Mouse (Mus musculus): ENCODE measurements around the gene Trmt11.

DNA sequence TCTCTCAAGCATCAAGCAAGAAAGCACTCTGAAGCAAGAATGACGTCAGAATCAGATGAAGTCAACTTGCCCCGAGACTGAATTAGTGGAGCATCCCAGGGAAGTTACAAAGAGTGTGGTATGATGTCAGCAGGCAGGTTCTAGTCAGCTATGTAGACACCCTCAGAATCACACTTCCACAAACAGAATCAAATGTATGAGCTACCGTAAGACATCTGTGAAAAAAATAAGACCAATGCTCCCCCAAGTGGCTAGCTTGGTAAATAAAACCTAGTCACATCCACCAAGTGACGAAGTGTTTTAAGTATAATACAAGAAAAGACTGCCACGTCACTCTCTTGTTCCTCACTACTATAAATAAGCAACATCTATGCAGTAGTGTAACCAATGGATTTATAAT, 13.5 kb downstream of the Trmt11 start:
- TF ChIP-seq CTCF (IDR thresholded peaks at IDR 0.05) (peak; percentile 40), POLR2A (IDR thresholded peaks at IDR 0.05; ENCODE audit: insufficient read depth, low read depth, low read length) (no peak)
